Comparison of ENCODE assay signal across 22 mouse cellular contexts in genomic region chr11:113476720-113477119, GRCm38 (mm10).
DNase-seq lines count a peak whose midpoint lies in the region; ATAC-seq and TF ChIP-seq lines count a peak whose summit lies in the region.
"Had no signal": no experiment of that assay in that cellular context is flagged by ENCODE, and none has a peak within 500 bp of the region (broad histone marks: within the 10 kb centered on the region; RNA-seq: fewer than 3 reads in every experiment).

No protein-coding gene starts in this region.

- no peak for TF ChIP-seq POLR2A in myocyte (IDR thresholded peaks at IDR 0.05; ENCODE audit: insufficient read length, low read depth)

- H3K9ac ChIP-seq in forebrain, embryonic 13.5 days: no peak overlapping the region
- H3K9ac ChIP-seq in forebrain, embryonic 11.5 days (ENCODE audit: low read length): no peak overlapping the region
- no peak overlapping the region for H3K9ac ChIP-seq in hindbrain, embryonic 16.5 days (ENCODE audit: low read depth, low read length)
- H3K9ac ChIP-seq: embryonic facial prominence, embryonic 13.5 days; hindbrain, embryonic 13.5 days; intestine, embryonic 15.5 days had no signal

- H3ac ChIP-seq in myocyte (ENCODE audit: control insufficient read depth, insufficient read length): no peak overlapping the region

- no peaks in the 10 kb centered on the region for H3K79me2 ChIP-seq in myocyte (ENCODE audit: control insufficient read depth, insufficient read depth)

- no peaks in the 10 kb centered on the region for H3K36me3 ChIP-seq in forebrain, embryonic 13.5 days (ENCODE audit: poor library complexity, severe bottlenecking)
- H3K36me3 ChIP-seq in forebrain, embryonic 11.5 days (ENCODE audit: control insufficient read depth, insufficient read depth, low read length): no peaks in the 10 kb centered on the region
- no peaks in the 10 kb centered on the region for H3K36me3 ChIP-seq in hindbrain, embryonic 10.5 days
- no peaks in the 10 kb centered on the region for H3K36me3 ChIP-seq in hindbrain, embryonic 16.5 days (ENCODE audit: control insufficient read depth, insufficient read depth, low read length)
- H3K36me3 ChIP-seq in myocyte (ENCODE audit: control insufficient read depth, insufficient read depth): no peaks in the 10 kb centered on the region
- H3K36me3 ChIP-seq: embryonic facial prominence, embryonic 13.5 days; G1E; heart, embryonic 10.5 days; hindbrain, embryonic 13.5 days; intestine, embryonic 15.5 days had no signal

- H3K4me1 ChIP-seq in forebrain, embryonic 13.5 days: peaks cover 21% of the 10 kb centered on the region
- H3K4me1 ChIP-seq in forebrain, embryonic 11.5 days (replicated peaks; ENCODE audit: control insufficient read depth, insufficient read depth, low read length): peaks cover 2% of the 10 kb centered on the region; the same call in 1 of the 2 replicates
- peaks cover 44% of the 10 kb centered on the region for H3K4me1 ChIP-seq in hindbrain, embryonic 10.5 days (replicated peaks)
- H3K4me1 ChIP-seq in hindbrain, embryonic 16.5 days (ENCODE audit: control insufficient read depth, insufficient read depth, low read depth, low read length): peaks cover 3% of the 10 kb centered on the region; the same call in 1 of the 2 replicates

- no peaks in the 10 kb centered on the region for H3K27me3 ChIP-seq in forebrain, embryonic 13.5 days
- H3K27me3 ChIP-seq in forebrain, embryonic 11.5 days (ENCODE audit: control insufficient read depth, insufficient read depth, low read length): no peaks in the 10 kb centered on the region
- no peaks in the 10 kb centered on the region for H3K27me3 ChIP-seq in hindbrain, embryonic 10.5 days (ENCODE audit: insufficient read depth, poor library complexity, severe bottlenecking)
- H3K27me3 ChIP-seq in hindbrain, embryonic 16.5 days (replicated peaks; ENCODE audit: control insufficient read depth, insufficient read depth, low read length): no peaks in the 10 kb centered on the region
- no peaks in the 10 kb centered on the region for H3K27me3 ChIP-seq in myocyte (ENCODE audit: control insufficient read depth, insufficient read depth, insufficient read length)
- H3K27me3 ChIP-seq: embryonic facial prominence, embryonic 13.5 days; hindbrain, embryonic 13.5 days; intestine, embryonic 15.5 days had no signal

- peak overlapping the region; percentile 36; the same call in 1 of the 2 replicates for H3K27ac ChIP-seq in forebrain, embryonic 13.5 days
- no peak overlapping the region for H3K27ac ChIP-seq in forebrain, embryonic 11.5 days (ENCODE audit: low read depth, low read length)
- H3K27ac ChIP-seq in hindbrain, embryonic 10.5 days: peak overlapping the region; percentile 41; the same call in 1 of the 2 replicates
- H3K27ac ChIP-seq in hindbrain, embryonic 16.5 days (ENCODE audit: low read depth, low read length): no peak overlapping the region
- H3K27ac ChIP-seq: embryonic facial prominence, embryonic 13.5 days; heart, embryonic 10.5 days; intestine, embryonic 15.5 days had no signal

- no peak overlapping the region for H3K4me2 ChIP-seq in forebrain, embryonic 13.5 days
- no peak overlapping the region for H3K4me2 ChIP-seq in forebrain, embryonic 11.5 days (ENCODE audit: low read depth, low read length, severe bottlenecking)
- no peak overlapping the region for H3K4me2 ChIP-seq in hindbrain, embryonic 16.5 days (ENCODE audit: low read length)
- H3K4me2 ChIP-seq in myocyte (ENCODE audit: low read depth): peak overlapping the region; percentile 27
- H3K4me2 ChIP-seq: embryonic facial prominence, embryonic 13.5 days; hindbrain, embryonic 13.5 days; intestine, embryonic 15.5 days had no signal

- H3K9me3 ChIP-seq in forebrain, embryonic 13.5 days (replicated peaks): no peaks in the 10 kb centered on the region
- no peaks in the 10 kb centered on the region for H3K9me3 ChIP-seq in forebrain, embryonic 11.5 days (ENCODE audit: control insufficient read depth, low read length)
- no peaks in the 10 kb centered on the region for H3K9me3 ChIP-seq in hindbrain, embryonic 10.5 days
- H3K9me3 ChIP-seq in hindbrain, embryonic 16.5 days (ENCODE audit: control insufficient read depth, low read length): no peaks in the 10 kb centered on the region
- H3K9me3 ChIP-seq: embryonic facial prominence, embryonic 13.5 days; heart, embryonic 10.5 days; hindbrain, embryonic 13.5 days; intestine, embryonic 15.5 days had no signal

- 68% methylated on average over 9 of the region's 9 CpGs for WGBS in forebrain, embryonic 13.5 days
- WGBS in forebrain, embryonic 11.5 days: 86% methylated on average over 9 of the region's 9 CpGs
- WGBS in hindbrain, embryonic 10.5 days: 81% methylated on average over 9 of the region's 9 CpGs
- WGBS in hindbrain, embryonic 16.5 days: 79% methylated on average over 9 of the region's 9 CpGs

- ATAC-seq in forebrain, embryonic 13.5 days: peak; percentile 31; the same call in 1 of the 2 replicates
- ATAC-seq in forebrain, embryonic 11.5 days (replicated peaks; ENCODE audit: low FRiP score): no peak
- ATAC-seq in hindbrain, embryonic 16.5 days: no peak
- ATAC-seq: CD4-positive, CD25-positive, alpha-beta regulatory T cell, adult 4 months; intestine, embryonic 15.5 days had no signal

- no peak overlapping the region for H3K4me3 ChIP-seq in forebrain, embryonic 13.5 days
- H3K4me3 ChIP-seq in forebrain, embryonic 11.5 days (ENCODE audit: low read depth, low read length): no peak overlapping the region
- no peak overlapping the region for H3K4me3 ChIP-seq in hindbrain, embryonic 10.5 days
- no peak overlapping the region for H3K4me3 ChIP-seq in hindbrain, embryonic 16.5 days (ENCODE audit: low read length)
- H3K4me3 ChIP-seq in myocyte: no peak overlapping the region
- H3K4me3 ChIP-seq: embryonic facial prominence, embryonic 13.5 days; heart, embryonic 10.5 days; hindbrain, embryonic 13.5 days; intestine, embryonic 15.5 days had no signal

- DNase-seq in forebrain, embryonic 11.5 days (ENCODE audit: low spot score): no peak
- no peak for DNase-seq in hindbrain, embryonic 10.5 days (ENCODE audit: low spot score)
- peak; percentile 10 for DNase-seq in 416B (ENCODE audit: low read depth)
- no peak for DNase-seq in urinary bladder, postnatal 4 days (ENCODE audit: low spot score in 2 of 2)
- DNase-seq: adrenal gland, adult 8-10 months; adrenal gland, postnatal 36 days; cerebellum, adult 11 months; cerebellum, adult 8-10 months; cerebellum, postnatal 25 days; gastrocnemius, postnatal 10 days; heart, adult 18-20 months; heart, postnatal 10 days; heart, postnatal 4 days had no signal

TF ChIP-seq in myocyte, 11 proteins besides CTCF, POLR2A, EP300 and RAD21:
- TF ChIP-seq MYOG (IDR thresholded peaks at IDR 0.05; ENCODE audit: control insufficient read depth in 1 of 3, insufficient read depth in 1 of 3, insufficient read length in 2 of 3, low read depth in 2 of 3): peak in 1 of 3 experiments; percentile 35
- peak in 2 of 3 experiments; percentile 61 to 68 for TF ChIP-seq MYOD1 (IDR thresholded peaks at IDR 0.05; ENCODE audit: control insufficient read depth in 1 of 3, insufficient read length in 2 of 3, low read depth in 2 of 3)
- TF ChIP-seq TCF12 (IDR thresholded peaks at IDR 0.05; ENCODE audit: insufficient read depth, poor library complexity, severe bottlenecking): peak; percentile 14
- TF ChIP-seq REST (IDR thresholded peaks at IDR 0.05; ENCODE audit: insufficient read depth, insufficient read length): no peak

Comparison
In these comparisons a context has a peak if more than half of its experiments do, and no peak if none do; other contexts are left out.
1. H3K27ac ChIP-seq: peak in forebrain, embryonic 13.5 days (single experiment) and hindbrain, embryonic 10.5 days (single experiment); none in forebrain, embryonic 11.5 days (single experiment) and hindbrain, embryonic 16.5 days (single experiment).